Mouse (Mus musculus) bone marrow, adult 2 months (tissue): ENCODE results near the gene Gpc5.

ENCODE experiments used
- CTCF ChIP-seq: fragments of 200-500 bp; IDR thresholded peaks from 2 replicates; pipeline ENCODE4 v1.5.1; 2011; ENCODE audit warnings: low read length, control low read depth; ENCODE audit not compliant: control insufficient read depth, insufficient read depth
- POLR2A ChIP-seq: fragments of 200-500 bp; IDR thresholded peaks from 2 replicates; pipeline ENCODE4 v1.6.1; 2011; ENCODE audit warnings: low read depth, mild to moderate bottlenecking, control low read depth, low read length, borderline replicate concordance; ENCODE audit not compliant: control insufficient read depth

DNA sequence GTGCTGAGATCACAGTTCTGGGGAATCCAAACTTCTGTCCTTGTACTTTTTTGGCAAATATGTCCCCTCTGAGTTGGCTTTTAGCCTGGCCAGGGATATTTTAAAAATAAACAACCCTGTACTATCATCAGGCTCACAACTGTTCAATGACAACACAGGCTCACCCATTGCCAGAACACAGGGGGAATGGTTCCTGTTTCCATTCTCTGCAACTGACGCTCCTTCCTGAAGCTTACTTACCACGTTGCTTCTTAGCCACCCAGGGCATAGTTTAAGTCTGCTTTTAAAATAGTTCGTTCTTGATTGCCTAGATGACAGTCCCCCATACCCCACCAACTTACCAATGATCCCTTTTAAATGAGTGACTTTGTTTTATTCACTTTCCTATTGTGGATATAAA lies 299.8 kb downstream of the Gpc5 start:
- no peak for TF ChIP-seq CTCF
- TF ChIP-seq POLR2A = no peak
